ENCODE assay signal across 8 mouse cellular contexts in the genomic region with DNA sequence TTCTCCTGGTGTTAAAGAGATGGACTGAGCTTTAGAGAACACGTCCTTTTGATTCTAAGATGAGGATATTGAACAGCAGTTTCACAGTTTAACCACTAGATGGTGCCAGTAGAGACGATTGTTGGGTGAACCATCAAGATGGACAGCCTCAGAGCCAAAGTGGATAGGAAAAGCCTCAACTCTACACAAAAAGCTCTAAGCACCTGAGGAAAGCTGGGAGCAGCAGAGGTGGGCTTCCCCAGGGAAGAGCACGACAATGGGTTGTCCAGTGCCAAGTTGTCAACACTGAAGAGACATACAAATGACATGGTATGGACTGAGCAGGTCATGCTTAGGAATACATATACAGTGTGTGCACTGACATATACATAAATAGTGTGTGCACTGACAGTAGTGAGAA. TPM values are rescaled to one million over a fixed set of nuclear protein-coding genes. Genes with fewer than 3 reads are reported as not detected.
A peak's percentile ranks its signal among the peaks of the same experiment; 100 is the strongest.
DNase-seq lines count a peak whose midpoint lies in the region; ATAC-seq and TF ChIP-seq lines count a peak whose summit lies in the region.
"Had no signal": no experiment of that assay in that cellular context is flagged by ENCODE, and none has a peak within 500 bp of the region (broad histone marks: within the 10 kb centered on the region; RNA-seq: fewer than 3 reads in every experiment).

No protein-coding gene starts in this region.

- no peaks in the 10 kb centered on the region for H3K9me3 ChIP-seq in kidney, embryonic 14.5 days (ENCODE audit: control insufficient read depth, low read length)
- no peaks in the 10 kb centered on the region for H3K9me3 ChIP-seq in CH12.LX (replicated peaks; ENCODE audit: low read length)
- no peaks in the 10 kb centered on the region for H3K9me3 ChIP-seq in hindbrain, postnatal 0 days (ENCODE audit: low read length)
- H3K9me3 ChIP-seq: neural tube, embryonic 12.5 days had no signal

- peak; percentile 65 to 88 for TF ChIP-seq CTCF in CH12.LX (conservative IDR thresholded peaks at IDR 0.05 in 1 of 2, IDR thresholded peaks at IDR 0.05 in 1 of 2; ENCODE audit: low read depth in 2 of 2, low read length in 2 of 2)
- TF ChIP-seq CTCF in hindbrain, postnatal 0 days (IDR thresholded peaks at IDR 0.05; ENCODE audit: low read depth), result peak; percentile 86

- no peak overlapping the region for H3K4me3 ChIP-seq in kidney, embryonic 14.5 days (ENCODE audit: low read length)
- no peak overlapping the region for H3K4me3 ChIP-seq in CH12.LX (replicated peaks in 1 of 3; ENCODE audit: low read depth in 2 of 3, low read length in 2 of 3, poor library complexity in 1 of 3)
- H3K4me3 ChIP-seq in hindbrain, postnatal 0 days (ENCODE audit: low read length), result no peak overlapping the region
- H3K4me3 ChIP-seq: neural tube, embryonic 12.5 days had no signal

- 7% methylated on average over 3 of the region's 3 CpGs for WGBS in kidney, embryonic 14.5 days
- 7% methylated on average over 3 of the region's 3 CpGs for WGBS in hindbrain, postnatal 0 days

- no peak overlapping the region for H3K9ac ChIP-seq in kidney, embryonic 14.5 days (ENCODE audit: low read depth, low read length)
- H3K9ac ChIP-seq in CH12.LX (ENCODE audit: insufficient read depth, low read depth), result no peak overlapping the region
- no peak overlapping the region for H3K9ac ChIP-seq in hindbrain, postnatal 0 days (replicated peaks; ENCODE audit: low read length)
- H3K9ac ChIP-seq: neural tube, embryonic 12.5 days had no signal

- no peak for TF ChIP-seq EP300 in CH12.LX (IDR thresholded peaks at IDR 0.05; ENCODE audit: low read length)

- H3K4me1 ChIP-seq in kidney, embryonic 14.5 days (ENCODE audit: control insufficient read depth, insufficient read depth, low read length), result no peaks in the 10 kb centered on the region
- peaks cover 0 to 11% of the 10 kb centered on the region in 2 experiments; a peak in 2 of 4 replicates for H3K4me1 ChIP-seq in CH12.LX (ENCODE audit: control insufficient read depth in 1 of 2, insufficient read depth in 2 of 2)
- no peaks in the 10 kb centered on the region for H3K4me1 ChIP-seq in hindbrain, postnatal 0 days (ENCODE audit: insufficient read depth, low read length)

- peak; percentile 6 for DNase-seq in kidney, postnatal 10 days
- peak; percentile 65 for DNase-seq in CH12.LX (ENCODE audit: extremely low read depth)
- peak; percentile 43 for DNase-seq in Muller cell, postnatal 12 days (ENCODE audit: inconsistent ontology term)
- DNase-seq in hindbrain, postnatal 0 days (ENCODE audit: low spot score), result peak; percentile 79
- DNase-seq in spleen, postnatal 4 days (ENCODE audit: low spot score in 2 of 2), result no peak
- DNase-seq in urinary bladder, postnatal 36 days (ENCODE audit: low spot score in 2 of 2), result no peak

- no peaks in the 10 kb centered on the region for H3K79me2 ChIP-seq in CH12.LX (replicated peaks; ENCODE audit: control insufficient read depth, extremely low read depth, insufficient read depth, poor library complexity, severe bottlenecking)

- TF ChIP-seq RAD21 in CH12.LX (IDR thresholded peaks at IDR 0.05; ENCODE audit: low read depth, low read length), result peak; percentile 75

- no peaks in the 10 kb centered on the region for H3K27me3 ChIP-seq in kidney, embryonic 14.5 days (ENCODE audit: control insufficient read depth, insufficient read depth, low read length)
- H3K27me3 ChIP-seq in CH12.LX (replicated peaks), result no peaks in the 10 kb centered on the region
- no peaks in the 10 kb centered on the region for H3K27me3 ChIP-seq in hindbrain, postnatal 0 days (ENCODE audit: insufficient read depth, low read length)
- H3K27me3 ChIP-seq: neural tube, embryonic 12.5 days had no signal

- dilution Hi-C loops in CH12.LX (cut with MboI; ENCODE audit: extremely low pct_ligation_motif_present, extremely low pct_unique_long_range_greater_than_20kb, low sequenced_read_pairs), result no loop called here

- H3K4me2 ChIP-seq in kidney, embryonic 14.5 days (replicated peaks; ENCODE audit: low read depth, low read length), result no peak overlapping the region
- H3K4me2 ChIP-seq in CH12.LX (ENCODE audit: insufficient read depth, low read depth, poor library complexity, severe bottlenecking), result no peak overlapping the region
- no peak overlapping the region for H3K4me2 ChIP-seq in hindbrain, postnatal 0 days (ENCODE audit: low read depth, low read length)
- H3K4me2 ChIP-seq: neural tube, embryonic 12.5 days had no signal

- in situ Hi-C loops in CH12.LX (cut with MboI; ENCODE audit: low pct_ligation_motif_present, low pct_unique_long_range_greater_than_20kb, low sequenced_read_pairs), result no loop called here

- TF ChIP-seq POLR2A in CH12.LX (IDR thresholded peaks at IDR 0.05; ENCODE audit: low read depth, low read length), result no peak

- no peak overlapping the region for H3K27ac ChIP-seq in kidney, embryonic 14.5 days (ENCODE audit: low read depth, low read length)
- no peak overlapping the region for H3K27ac ChIP-seq in CH12.LX (ENCODE audit: insufficient read depth, low read depth)
- H3K27ac ChIP-seq in hindbrain, postnatal 0 days, result no peak overlapping the region
- H3K27ac ChIP-seq: neural tube, embryonic 12.5 days had no signal

- H3K36me3 ChIP-seq in kidney, embryonic 14.5 days (ENCODE audit: control insufficient read depth, insufficient read depth, low read length), result no peaks in the 10 kb centered on the region
- no peaks in the 10 kb centered on the region for H3K36me3 ChIP-seq in CH12.LX (replicated peaks in 1 of 2; ENCODE audit: control insufficient read depth in 1 of 2, insufficient read depth in 1 of 2, low read length in 1 of 2)
- H3K36me3 ChIP-seq in hindbrain, postnatal 0 days (ENCODE audit: insufficient read depth, low read length), result no peaks in the 10 kb centered on the region
- H3K36me3 ChIP-seq: neural tube, embryonic 12.5 days had no signal

- no peak for ATAC-seq in kidney, embryonic 14.5 days (ENCODE audit: low FRiP score, low TSS enrichment)
- ATAC-seq in hindbrain, postnatal 0 days, result peak; percentile 38; the same call in 1 of the 2 replicates

TF ChIP-seq in CH12.LX, 34 proteins besides CTCF, POLR2A, EP300 and RAD21:
- TF ChIP-seq JUND (conservative IDR thresholded peaks at IDR 0.05; ENCODE audit: low read depth, low read length) (0 out of 2 replicates have a peak, but pooled peaks have one; percentile 23), MEF2A (IDR thresholded peaks at IDR 0.05; ENCODE audit: borderline replicate concordance, low read depth, low read length) (no peak), NELFE (IDR thresholded peaks at IDR 0.05; ENCODE audit: low read depth, low read length) (no peak), SMC3 (IDR thresholded peaks at IDR 0.05; ENCODE audit: low read depth, low read length) (peak; percentile 92), ZC3H11A (IDR thresholded peaks at IDR 0.05; ENCODE audit: low read depth, low read length) (no peak; the same call in 1 of the 2 replicates)

RNA-seq across cellular contexts. Expression of a gene that starts 12.1 kb away (rescaled TPM):
- polyA plus RNA-seq in kidney, embryonic 14.5 days (2014; fragmentation: Nextera tagmentation; extraction: Ambion mirVana), result 1.2 and 2.0 TPM in 2 replicates
- total RNA-seq in CH12.LX (2012; rRNA removed), result 0.34 and 0.38 TPM in 2 replicates
- total RNA-seq in CH12.LX (2014; rRNA removed), result 0.54 and 0.68 TPM in 2 replicates
- 0.42 and 1.7 TPM in 2 replicates for polyA plus RNA-seq in CH12.LX (2012; ENCODE audit: insufficient read length, low read depth)
- total RNA-seq in hindbrain, postnatal 0 days (2014; rRNA removed), result 6.6 and 6.7 TPM in 2 replicates
- polyA plus RNA-seq in hindbrain, postnatal 0 days (2015; fragmentation: Nextera tagmentation; extraction: Ambion mirVana), result 3.0 and 3.6 TPM in 2 replicates

Comparison
In these comparisons a context has a peak if more than half of its experiments do, and no peak if none do; other contexts are left out.
1. DNase-seq: peak in kidney, postnatal 10 days (single experiment), CH12.LX (single experiment), Muller cell, postnatal 12 days (single experiment) and hindbrain, postnatal 0 days (single experiment); none in spleen, postnatal 4 days (0 of 2) and urinary bladder, postnatal 36 days (0 of 2).